Mouse (Mus musculus): ENCODE measurements at regions not wholly inside any gene's neighbourhood (a gene's known extent, or its start where the extent isn't known, plus 50 kb on each side); places are given as distances from the start of the nearest gene placed in this dataset.

- TF ChIP-seq POLR2A (IDR thresholded peaks at IDR 0.05; ENCODE audit: borderline replicate concordance, insufficient read depth, low read length), result no peak
- no peak for TF ChIP-seq CTCF (IDR thresholded peaks at IDR 0.05; ENCODE audit: borderline replicate concordance, insufficient read depth, low read depth, low read length)
These were observed 235.6 kb upstream of the Rgs18 start for GRCm38 (mm10) chr1:145010833-145011232.
